Mouse (Mus musculus) small intestine, adult 2 months (tissue): ENCODE measurements at regions not wholly inside any gene's neighbourhood (a gene's known extent, or its start where the extent isn't known, plus 50 kb on each side); places are given as distances from the start of the nearest gene placed in this dataset.

ENCODE experiments used
- CTCF ChIP-seq: fragments of 200-500 bp; IDR thresholded peaks from 2 replicates; pipeline ENCODE4 v1.5.1; 2012; ENCODE audit warnings: low read depth, mild to moderate bottlenecking, control low read depth, inconsistent platforms, low read length, moderate library complexity, mixed read lengths; ENCODE audit not compliant: insufficient replicate concordance, insufficient read length; ENCODE audit errors: extremely low read depth
- POLR2A ChIP-seq: fragments of 200-500 bp; IDR thresholded peaks from 2 replicates; pipeline ENCODE4 v1.6.1; 2012; ENCODE audit warnings: low read depth, mild to moderate bottlenecking, control low read depth, inconsistent platforms, low read length, moderate library complexity

GRCm38 (mm10) chr2:92711122-92711777 lies 111.7 kb downstream of the Chst1 start:
- no peak for TF ChIP-seq POLR2A
- no peak for TF ChIP-seq CTCF
